Mouse (Mus musculus) ES-E14 (cell line): ENCODE data around the gene Atg5.

ENCODE experiments used
- CHD2 ChIP-seq: IDR thresholded peaks from 2 replicates; pipeline ENCODE4 v1.6.1; 2014; ENCODE audit warnings: mild to moderate bottlenecking, low read depth, low read length, inconsistent platforms
- ZNF384 ChIP-seq: IDR thresholded peaks from 2 replicates; pipeline ENCODE4 v1.6.1; 2012; ENCODE audit warnings: low read depth, low read length, inconsistent platforms

DNA sequence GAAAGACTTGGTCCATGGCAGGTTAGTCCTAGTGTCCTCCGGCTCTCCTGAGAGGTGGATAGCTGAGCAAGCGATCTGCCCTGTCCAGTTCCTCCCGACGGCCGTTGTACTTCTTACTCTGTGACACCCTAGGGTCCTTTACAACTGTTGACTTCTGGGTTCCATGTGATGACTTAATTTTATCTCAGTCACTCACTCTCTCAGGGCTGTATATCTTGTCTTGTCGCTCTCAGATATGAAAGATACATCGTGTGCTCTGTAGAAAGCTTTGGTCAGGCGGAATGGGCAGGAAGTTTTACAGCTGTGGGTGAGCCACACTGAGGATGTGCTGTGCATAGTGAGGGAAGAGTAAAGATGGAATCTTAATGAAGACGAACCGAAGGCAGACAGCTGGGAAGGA, 86.2 kb downstream of the Atg5 start:
- no peak for TF ChIP-seq CHD2
- no peak for TF ChIP-seq ZNF384
